Mouse (Mus musculus): ENCODE measurements around the gene Tpi1. TPM values are rescaled to one million over a fixed set of nuclear protein-coding genes. Genes with fewer than 3 reads are reported as not detected.

The Tpi1 gene
- polyA plus RNA-seq, 1 experiment = 604 TPM

DNA sequence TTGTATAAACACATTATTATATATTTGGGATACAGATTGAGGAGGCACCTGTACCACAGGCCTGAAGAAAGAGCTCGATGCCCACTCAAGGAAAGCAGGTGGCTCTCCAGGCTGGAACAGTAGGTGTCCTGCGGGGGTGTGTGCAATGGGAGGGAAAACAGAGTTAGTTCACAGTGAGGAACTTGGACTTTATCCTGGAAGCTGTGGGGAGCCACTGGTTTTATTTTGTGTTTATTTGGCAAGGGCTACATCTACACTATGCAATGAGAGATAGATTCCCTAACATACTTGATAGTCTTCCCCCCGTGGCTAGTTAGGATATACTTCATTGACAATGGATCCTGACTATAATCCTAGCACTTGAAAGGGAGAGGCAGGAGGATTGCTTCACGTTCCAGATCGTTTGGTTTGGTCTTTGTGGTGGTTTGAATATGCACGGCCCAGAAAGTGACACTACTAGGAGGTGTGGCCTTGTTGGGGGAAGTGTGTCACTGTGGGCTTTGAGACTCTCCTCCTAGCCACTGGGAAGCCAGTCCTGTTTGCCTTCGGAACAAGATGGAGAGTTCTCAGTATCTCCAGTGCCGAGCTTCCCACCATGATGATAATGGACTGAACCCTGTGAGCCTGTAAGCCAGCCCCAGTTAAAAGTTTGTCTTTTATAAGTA, 27.2 kb downstream of the Tpi1 start:
- Histone ChIP-seq H3K79me2 (ENCODE audit: control insufficient read depth, insufficient read depth) (no peaks in the 10 kb centered on the region), H3K4me3 (ENCODE audit: insufficient read depth, poor library complexity, severe bottlenecking) (no peak overlapping the region), H3K79me3 (ENCODE audit: low read depth) (no peaks in the 10 kb centered on the region), H3K27me3 (ENCODE audit: control insufficient read depth, insufficient read depth, insufficient read length) (no peaks in the 10 kb centered on the region), H3K36me3 (ENCODE audit: control insufficient read depth, insufficient read depth) (no peaks in the 10 kb centered on the region), H3ac (ENCODE audit: control insufficient read depth, insufficient read length, low read depth) (no peak overlapping the region)
- TF ChIP-seq CEBPB (IDR thresholded peaks at IDR 0.05; ENCODE audit: low read depth) = no peak
- TF ChIP-seq MAX (IDR thresholded peaks at IDR 0.05) = no peak
- no peak for TF ChIP-seq USF1 (IDR thresholded peaks at IDR 0.05; ENCODE audit: low read depth)
- TF ChIP-seq FOSL1 (IDR thresholded peaks at IDR 0.05; ENCODE audit: insufficient read depth, low read length, poor library complexity, severe bottlenecking) = no peak
- TF ChIP-seq MYOD1 (IDR thresholded peaks at IDR 0.05; ENCODE audit: control insufficient read depth, insufficient read length, low read depth) = no peak
- no peak for TF ChIP-seq MYOG (IDR thresholded peaks at IDR 0.05; ENCODE audit: control insufficient read depth, extremely low read depth, insufficient read length)
- TF ChIP-seq CTCF (IDR thresholded peaks at IDR 0.05; ENCODE audit: control insufficient read depth, insufficient read depth, insufficient read length) = no peak

DNA sequence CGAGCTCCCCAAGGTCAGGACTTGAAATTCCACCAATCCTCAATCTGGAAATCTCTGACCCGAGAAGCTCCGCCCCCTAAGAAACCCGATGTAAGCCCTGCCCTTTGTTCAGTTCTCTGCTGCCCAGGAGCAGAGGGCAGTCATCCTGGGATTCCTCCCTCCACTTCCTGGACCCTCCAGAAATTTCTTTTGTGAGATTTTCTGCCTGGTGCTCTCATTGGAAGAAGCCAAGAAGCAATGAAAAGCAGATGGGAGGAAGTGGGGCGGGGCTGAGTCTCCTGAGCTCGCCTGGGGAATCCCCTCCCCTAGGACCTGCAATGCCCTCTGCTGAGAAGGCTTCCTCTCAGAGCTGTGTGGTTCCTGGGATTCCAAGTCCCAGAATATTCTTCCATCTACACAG, 31.7 kb downstream of the Tpi1 start:
- H3ac ChIP-seq (ENCODE audit: control insufficient read depth, insufficient read length, low read depth) = no peak overlapping the region
- H3K4me3 ChIP-seq (ENCODE audit: insufficient read depth, poor library complexity, severe bottlenecking) = no peak overlapping the region
- H3K79me3 ChIP-seq (ENCODE audit: low read depth) = no peaks in the 10 kb centered on the region
- H3K36me3 ChIP-seq (ENCODE audit: control insufficient read depth, insufficient read depth) = no peaks in the 10 kb centered on the region
- no peaks in the 10 kb centered on the region for H3K79me2 ChIP-seq (ENCODE audit: control insufficient read depth, insufficient read depth)
- TF ChIP-seq MYOD1 (IDR thresholded peaks at IDR 0.05; ENCODE audit: control insufficient read depth, insufficient read length, low read depth) (no peak), MYOG (IDR thresholded peaks at IDR 0.05; ENCODE audit: control insufficient read depth, extremely low read depth, insufficient read length) (no peak), CEBPB (IDR thresholded peaks at IDR 0.05; ENCODE audit: low read depth) (no peak), USF1 (IDR thresholded peaks at IDR 0.05; ENCODE audit: low read depth) (no peak), FOSL1 (IDR thresholded peaks at IDR 0.05; ENCODE audit: insufficient read depth, low read length, poor library complexity, severe bottlenecking) (no peak), CTCF (IDR thresholded peaks at IDR 0.05; ENCODE audit: control insufficient read depth, insufficient read depth, insufficient read length) (no peak), MAX (IDR thresholded peaks at IDR 0.05) (no peak)
- H3K27me3 ChIP-seq (ENCODE audit: control insufficient read depth, insufficient read depth, insufficient read length) = no peaks in the 10 kb centered on the region

DNA sequence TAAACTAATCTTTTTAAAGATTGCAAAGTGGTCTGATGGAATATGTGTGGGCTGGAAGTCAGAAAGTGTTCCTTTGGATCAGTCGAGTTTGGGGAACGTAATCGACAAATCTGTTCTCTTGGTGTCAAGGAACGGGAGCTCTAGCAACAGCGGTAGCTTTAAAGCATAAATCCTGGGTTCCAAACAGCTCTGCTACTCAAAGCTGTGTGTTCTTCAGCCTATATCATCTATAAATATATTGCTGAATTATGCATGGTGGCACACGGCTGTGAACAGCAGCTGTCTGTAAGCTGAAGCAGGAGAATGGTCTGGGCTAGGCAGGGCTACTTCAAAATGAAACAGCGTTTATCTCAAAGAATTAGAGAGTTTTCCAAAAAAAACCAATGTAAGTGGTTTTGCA, 33.2 kb downstream of the Tpi1 start:
- H3K4me3 ChIP-seq (ENCODE audit: insufficient read depth, poor library complexity, severe bottlenecking) = no peak overlapping the region
- no peaks in the 10 kb centered on the region for H3K27me3 ChIP-seq (ENCODE audit: control insufficient read depth, insufficient read depth, insufficient read length)
- TF ChIP-seq USF1 (IDR thresholded peaks at IDR 0.05; ENCODE audit: low read depth) = no peak
- no peak for TF ChIP-seq MYOD1 (IDR thresholded peaks at IDR 0.05; ENCODE audit: control insufficient read depth, insufficient read length, low read depth)
- no peak for TF ChIP-seq FOSL1 (IDR thresholded peaks at IDR 0.05; ENCODE audit: insufficient read depth, low read length, poor library complexity, severe bottlenecking)
- no peak for TF ChIP-seq CEBPB (IDR thresholded peaks at IDR 0.05; ENCODE audit: low read depth)
- TF ChIP-seq MAX (IDR thresholded peaks at IDR 0.05) = no peak
- H3ac ChIP-seq (ENCODE audit: control insufficient read depth, insufficient read length, low read depth) = no peak overlapping the region
- no peaks in the 10 kb centered on the region for H3K79me2 ChIP-seq (ENCODE audit: control insufficient read depth, insufficient read depth)
- no peaks in the 10 kb centered on the region for H3K36me3 ChIP-seq (ENCODE audit: control insufficient read depth, insufficient read depth)
- no peaks in the 10 kb centered on the region for H3K79me3 ChIP-seq (ENCODE audit: low read depth)

DNA sequence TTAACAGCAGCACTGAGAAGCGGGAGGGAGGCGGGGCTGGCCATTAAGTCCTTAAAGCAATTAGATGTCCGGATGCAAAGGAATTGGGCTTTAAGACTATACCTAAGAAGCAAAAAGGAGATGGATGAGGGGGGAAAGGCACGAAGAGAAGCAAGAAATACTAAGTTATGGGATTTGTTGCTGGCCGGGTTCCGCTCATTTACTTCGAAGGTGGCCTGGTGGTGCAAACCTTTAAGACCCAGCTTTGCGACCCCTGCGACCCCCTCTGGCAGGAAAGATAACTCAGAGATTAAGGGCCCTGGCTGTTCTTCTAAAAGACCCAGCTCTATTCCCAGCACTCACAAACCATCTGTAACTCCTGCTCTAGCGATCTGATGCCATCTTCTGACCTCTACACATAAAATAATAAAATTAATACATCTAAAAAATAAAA, 34.1 kb downstream of the Tpi1 start:
- H3K36me3 ChIP-seq (ENCODE audit: control insufficient read depth, insufficient read depth) = no peaks in the 10 kb centered on the region
- TF ChIP-seq MYOD1 (IDR thresholded peaks at IDR 0.05; ENCODE audit: control insufficient read depth, insufficient read length, low read depth) (no peak), MYOG (IDR thresholded peaks at IDR 0.05; ENCODE audit: control insufficient read depth, extremely low read depth, insufficient read length) (no peak), CEBPB (IDR thresholded peaks at IDR 0.05; ENCODE audit: low read depth) (no peak), MAX (IDR thresholded peaks at IDR 0.05) (no peak)
- H3K27me3 ChIP-seq (ENCODE audit: control insufficient read depth, insufficient read depth, insufficient read length) = no peaks in the 10 kb centered on the region
- H3K79me3 ChIP-seq (ENCODE audit: low read depth) = no peaks in the 10 kb centered on the region
- H3ac ChIP-seq (ENCODE audit: control insufficient read depth, insufficient read length, low read depth) = no peak overlapping the region
- H3K4me3 ChIP-seq (ENCODE audit: insufficient read depth, poor library complexity, severe bottlenecking) = no peak overlapping the region
- no peaks in the 10 kb centered on the region for H3K79me2 ChIP-seq (ENCODE audit: control insufficient read depth, insufficient read depth)

DNA sequence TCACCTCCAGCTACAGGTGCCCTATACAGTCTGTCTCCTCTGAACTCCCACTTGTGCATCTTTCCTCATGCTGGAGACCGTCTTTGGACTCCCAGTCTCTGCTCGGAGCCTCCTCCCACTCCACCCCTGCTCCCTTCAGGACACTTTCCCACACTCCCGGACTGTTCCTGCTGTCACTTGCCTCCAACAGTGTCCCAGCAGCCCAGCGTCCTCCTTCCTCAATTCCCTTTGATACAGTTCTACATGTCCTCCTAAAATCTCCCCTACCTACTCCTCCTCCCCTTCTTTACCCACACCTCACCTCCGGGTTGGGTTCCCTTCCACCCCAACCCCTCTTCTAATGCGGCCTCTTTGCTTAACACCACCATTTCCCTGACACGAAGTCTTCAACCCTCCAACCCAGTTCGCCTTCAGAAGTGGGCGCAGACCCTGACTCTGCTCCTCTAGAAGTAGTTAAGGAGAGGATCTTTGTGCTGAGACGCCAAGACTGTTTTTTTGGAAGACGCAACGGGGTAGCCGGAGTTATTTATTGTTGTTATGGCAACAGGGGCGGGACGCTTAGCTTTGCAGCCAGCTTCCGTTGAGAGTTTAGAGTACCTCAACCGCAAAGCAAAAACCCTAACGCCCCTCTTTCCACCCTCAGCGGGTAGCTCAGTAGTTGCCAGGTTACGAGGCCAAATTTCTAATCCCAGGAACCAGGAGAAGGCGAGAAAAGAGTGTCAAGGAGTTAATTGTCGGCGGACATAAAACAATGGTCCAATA, 34.7 kb downstream of the Tpi1 start, which contains the start of gene Lrrc23:
TSS of gene Lrrc23 (minus strand) at position 506 of the 762 bp plus-strand sequence.
- H3ac ChIP-seq (ENCODE audit: control insufficient read depth, insufficient read length, low read depth) = no peak within 1 kb of the TSS
- TF ChIP-seq MYOG (IDR thresholded peaks at IDR 0.05; ENCODE audit: control insufficient read depth, extremely low read depth, insufficient read length) (no peak), USF1 (IDR thresholded peaks at IDR 0.05; ENCODE audit: low read depth) (no peak), MAX (IDR thresholded peaks at IDR 0.05) (no peak), CEBPB (IDR thresholded peaks at IDR 0.05; ENCODE audit: low read depth) (no peak)
- H3K27me3 ChIP-seq (ENCODE audit: control insufficient read depth, insufficient read depth, insufficient read length) = no peaks in the 10 kb centered on the region
- H3K79me3 ChIP-seq (ENCODE audit: low read depth) = no peaks in the 10 kb centered on the region
- H3K36me3 ChIP-seq (ENCODE audit: control insufficient read depth, insufficient read depth) = no peaks in the 10 kb centered on the region
- no peak within 1 kb of the TSS for H3K4me3 ChIP-seq (ENCODE audit: insufficient read depth, poor library complexity, severe bottlenecking)
- H3K79me2 ChIP-seq (ENCODE audit: control insufficient read depth, insufficient read depth) = no peaks in the 10 kb centered on the region

DNA sequence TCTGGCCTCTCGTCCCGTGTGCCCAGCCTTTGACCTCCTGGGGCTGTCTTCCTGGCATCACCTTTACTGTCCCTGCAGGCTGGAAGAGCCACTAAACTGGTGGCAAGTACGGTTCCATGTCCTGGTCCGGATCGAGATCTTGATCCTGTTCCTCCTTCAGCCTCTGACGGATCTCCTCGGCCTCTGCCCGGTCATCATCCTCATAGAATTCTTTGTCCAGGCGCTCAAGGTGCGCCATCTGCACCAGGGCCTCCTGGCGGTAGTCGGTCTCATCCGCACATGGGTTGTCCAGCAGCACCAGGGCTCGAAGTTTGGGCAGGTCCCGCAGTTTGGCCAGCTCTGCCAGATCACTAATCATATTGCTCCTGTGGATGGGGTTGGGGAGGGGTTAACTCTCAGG, 43.6 kb downstream of the Tpi1 start:
- H3K4me3 ChIP-seq (ENCODE audit: insufficient read depth, poor library complexity, severe bottlenecking) = no peak overlapping the region
- H3K79me2 ChIP-seq (ENCODE audit: control insufficient read depth, insufficient read depth) = no peaks in the 10 kb centered on the region
- H3K36me3 ChIP-seq (ENCODE audit: control insufficient read depth, insufficient read depth) = no peaks in the 10 kb centered on the region
- no peaks in the 10 kb centered on the region for H3K27me3 ChIP-seq (ENCODE audit: control insufficient read depth, insufficient read depth, insufficient read length)
- H3ac ChIP-seq (ENCODE audit: control insufficient read depth, insufficient read length, low read depth) = no peak overlapping the region
- TF ChIP-seq MYOG (IDR thresholded peaks at IDR 0.05; ENCODE audit: control insufficient read depth, extremely low read depth, insufficient read length) (no peak), MYOD1 (IDR thresholded peaks at IDR 0.05; ENCODE audit: control insufficient read depth, insufficient read length, low read depth) (no peak), CEBPB (IDR thresholded peaks at IDR 0.05; ENCODE audit: low read depth) (no peak)
- no peaks in the 10 kb centered on the region for H3K79me3 ChIP-seq (ENCODE audit: low read depth)
